Mouse (Mus musculus): ENCODE data around the gene Mxi1.

Mxi1 gene

GRCm38 (mm10) chr19:53394552-53394951 lies 84.2 kb downstream of the Mxi1 start:
- in situ Hi-C loops (cut with MboI, MseI): no loop called here

GRCm38 (mm10) chr19:53394956-53395355 lies 84.6 kb downstream of the Mxi1 start:
- in situ Hi-C loops (cut with MboI, MseI): loop anchor here (5.0 kb wide), 1 partner anchor 182 kb away; no protein-coding TSS in a partner anchor

- in situ Hi-C loops (cut with MboI, MseI): loop anchor here (5.0 kb wide), 1 partner anchor 181 kb away; no protein-coding TSS in a partner anchor
These were observed 85.5 kb downstream of the Mxi1 start for GRCm38 (mm10) chr19:53395805-53396204.

- in situ Hi-C loops (cut with MboI, MseI): loop anchor here (5.0 kb wide), 1 partner anchor 180 kb away; no protein-coding TSS in a partner anchor
These were observed 87.3 kb downstream of the Mxi1 start for GRCm38 (mm10) chr19:53397451-53398233.

GRCm38 (mm10) chr19:53399213-53399612 lies 88.9 kb downstream of the Mxi1 start:
- in situ Hi-C loops (cut with MboI, MseI): loop anchor here (5.0 kb wide), 1 partner anchor 178 kb away; no protein-coding TSS in a partner anchor

GRCm38 (mm10) chr19:53400332-53401110 lies 90.2 kb downstream of the Mxi1 start:
- in situ Hi-C loops (cut with MboI, MseI): no loop called here

GRCm38 (mm10) chr19:53402741-53403432 lies 92.6 kb downstream of the Mxi1 start:
- in situ Hi-C loops (cut with MboI, MseI): no loop called here

- in situ Hi-C loops (cut with MboI, MseI): no loop called here
These were observed 94.0 kb downstream of the Mxi1 start for GRCm38 (mm10) chr19:53404219-53404836.

GRCm38 (mm10) chr19:53404837-53405356 lies 94.6 kb downstream of the Mxi1 start:
- in situ Hi-C loops (cut with MboI, MseI): no loop called here

- in situ Hi-C loops (cut with MboI, MseI): no loop called here
These were observed 95.5 kb downstream of the Mxi1 start for GRCm38 (mm10) chr19:53405810-53406209.

- in situ Hi-C loops (cut with MboI, MseI): no loop called here
These were observed 97.0 kb downstream of the Mxi1 start for GRCm38 (mm10) chr19:53407350-53407749.

GRCm38 (mm10) chr19:53408398-53408797 lies 98.1 kb downstream of the Mxi1 start:
- in situ Hi-C loops (cut with MboI, MseI): no loop called here

GRCm38 (mm10) chr19:53409663-53410307 lies 99.5 kb downstream of the Mxi1 start:
- in situ Hi-C loops (cut with MboI, MseI): no loop called here

GRCm38 (mm10) chr19:53412149-53412848 lies 102.0 kb downstream of the Mxi1 start:
- in situ Hi-C loops (cut with MboI, MseI): no loop called here

GRCm38 (mm10) chr19:53413617-53414380 lies 103.5 kb downstream of the Mxi1 start:
- in situ Hi-C loops (cut with MboI, MseI): no loop called here

GRCm38 (mm10) chr19:53414650-53415049 lies 104.3 kb downstream of the Mxi1 start:
- in situ Hi-C loops (cut with MboI, MseI): no loop called here

- in situ Hi-C loops (cut with MboI, MseI): no loop called here
These were observed 104.9 kb downstream of the Mxi1 start for GRCm38 (mm10) chr19:53415198-53415597.

GRCm38 (mm10) chr19:53419834-53420233 lies 109.5 kb downstream of the Mxi1 start:
- in situ Hi-C loops (cut with MboI, MseI): loop anchor here (10.0 kb wide), 2 partner anchors 385 to 475 kb away; partner anchors contain the start of gene Pdcd4

GRCm38 (mm10) chr19:53420924-53421582 lies 110.7 kb downstream of the Mxi1 start:
- in situ Hi-C loops (cut with MboI, MseI): loop anchor here (10.0 kb wide), 2 partner anchors 384 to 474 kb away; partner anchors contain the start of gene Pdcd4

Measured in regulatory T cell (primary cell).